Mouse (Mus musculus) heart, embryonic 13.5 days (tissue): ENCODE results near the gene Txlnb. TPM values are rescaled to one million over a fixed set of nuclear protein-coding genes. Genes with fewer than 3 reads are reported as not detected.

Experiments used
- ATAC-seq: fragments of 200-750 bp; cut with Nextera tagmentation; 2 replicates; pipeline ENCODE4 v1.8.0; 2017; ENCODE audit warnings: moderate TSS enrichment; ENCODE audit not compliant: insufficient number of reproducible peaks, low FRiP score, low TSS enrichment; ENCODE audit errors: extremely low read depth
- H3K27ac ChIP-seq: fragments of 300-500 bp; sonication (generic); replicated peaks from 2 replicates; pipeline ENCODE4 v1.5.1; 2015; ENCODE audit warnings: moderate library complexity, mild to moderate bottlenecking, inconsistent platforms
- H3K27me3 ChIP-seq: fragments of 300-500 bp; sonication (generic); replicated peaks from 2 replicates; pipeline ENCODE4 v1.6.1; 2015; ENCODE audit warnings: mild to moderate bottlenecking, inconsistent platforms
- H3K36me3 ChIP-seq: fragments of 300-500 bp; sonication (generic); 2 replicates; pipeline ENCODE4 v1.6.1; 2015; ENCODE audit warnings: mild to moderate bottlenecking, inconsistent platforms
- H3K4me1 ChIP-seq: fragments of 300-500 bp; sonication (generic); 2 replicates; pipeline ENCODE4 v1.6.1; 2015; ENCODE audit warnings: inconsistent platforms
- H3K4me2 ChIP-seq: fragments of 300-500 bp; sonication (generic); 2 replicates; pipeline ENCODE4 v1.6.1; 2015; ENCODE audit warnings: inconsistent platforms, mild to moderate bottlenecking, moderate library complexity
- H3K4me3 ChIP-seq: fragments of 300-500 bp; sonication (generic); 2 replicates; pipeline ENCODE4 v1.5.1; 2015; ENCODE audit warnings: moderate library complexity, mild to moderate bottlenecking, inconsistent platforms
- H3K9ac ChIP-seq: fragments of 300-500 bp; sonication (generic); 2 replicates; pipeline ENCODE4 v1.6.1; 2015; ENCODE audit warnings: inconsistent platforms, mild to moderate bottlenecking, moderate library complexity
- H3K9me3 ChIP-seq: fragments of 300-500 bp; sonication (generic); 2 replicates; pipeline ENCODE4 v1.6.1; 2016; ENCODE audit warnings: inconsistent platforms
- WGBS: fragments of 180-500 bp; shearing (Covaris S2); methylation state at CpG from one replicate; pipeline ENCODE4 v1.1.7; 2015; ENCODE audit warnings: mixed read lengths; 5-methylcytosine and 5-hydroxymethylcytosine counted together
- polyA plus RNA-seq: library from polyadenylated mRNA; unstranded; fragments of >200 nt; fragmentation: Nextera tagmentation; extraction: Ambion mirVana; gene quantifications from 2 replicates; pipeline ENCODE4 v1.2.1, GENCODE M21; 2015

Txlnb gene
- polyA plus RNA-seq, 1 experiment from 2014 or later = 32.5 TPM

DNA sequence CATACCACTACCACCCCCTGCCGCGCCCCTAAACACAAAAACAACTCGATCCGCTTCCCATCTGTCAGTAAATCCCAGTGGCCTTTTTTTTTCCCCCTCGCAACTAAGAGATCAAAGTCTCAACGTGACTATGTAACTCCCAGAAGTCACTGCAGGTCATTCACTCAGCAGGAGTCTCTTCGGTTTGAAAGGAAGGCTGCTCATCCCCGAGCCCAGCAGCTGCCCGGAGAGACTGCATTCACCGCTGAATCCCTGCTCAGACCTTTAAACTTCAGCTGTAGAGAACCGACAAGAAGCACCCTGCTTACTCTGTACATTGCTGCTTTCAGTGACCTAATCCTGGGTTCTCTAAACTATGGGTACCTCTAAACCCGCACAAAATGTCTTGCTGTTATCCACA lies 31.4 kb downstream of the Txlnb start:
- Histone ChIP-seq H3K9me3 (no peaks in the 10 kb centered on the region), H3K27ac (no peak overlapping the region), H3K4me3 (no peak overlapping the region), H3K4me1 (no peaks in the 10 kb centered on the region), H3K4me2 (peak overlapping the region; percentile 22), H3K27me3 (no peaks in the 10 kb centered on the region), H3K36me3 (peaks cover 69% of the 10 kb centered on the region), H3K9ac (no peak overlapping the region)
- WGBS = 18% methylated on average over 12 of the region's 12 CpGs
- ATAC-seq = no peak

DNA sequence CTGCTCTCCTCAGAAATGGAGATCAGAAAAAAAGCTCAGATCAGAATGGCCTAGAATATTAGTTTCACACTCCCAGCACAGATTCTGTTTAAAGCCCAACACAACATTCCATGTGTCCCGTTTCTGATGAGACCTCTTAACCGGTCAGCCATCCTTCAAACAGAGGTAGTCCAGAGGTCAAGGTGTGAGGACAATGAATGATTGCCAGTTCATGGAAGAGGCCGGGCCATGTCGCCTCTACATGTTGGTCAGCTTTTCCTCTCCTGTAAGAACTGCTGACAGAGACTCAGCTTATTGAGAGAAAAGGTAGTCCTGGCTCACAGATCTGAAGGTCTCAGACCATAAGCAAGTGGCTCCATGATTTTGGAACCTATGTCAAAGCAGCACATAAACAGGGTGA lies 33.2 kb downstream of the Txlnb start:
- no peak overlapping the region for H3K4me2 ChIP-seq
- 79% methylated on average over 4 of the region's 4 CpGs for WGBS
- H3K4me1 ChIP-seq = no peaks in the 10 kb centered on the region
- ATAC-seq = no peak
- H3K27me3 ChIP-seq = no peaks in the 10 kb centered on the region
- H3K9ac ChIP-seq = no peak overlapping the region
- peaks cover 72% of the 10 kb centered on the region for H3K36me3 ChIP-seq
- no peak overlapping the region for H3K4me3 ChIP-seq
- H3K9me3 ChIP-seq = no peaks in the 10 kb centered on the region
- no peak overlapping the region for H3K27ac ChIP-seq

DNA sequence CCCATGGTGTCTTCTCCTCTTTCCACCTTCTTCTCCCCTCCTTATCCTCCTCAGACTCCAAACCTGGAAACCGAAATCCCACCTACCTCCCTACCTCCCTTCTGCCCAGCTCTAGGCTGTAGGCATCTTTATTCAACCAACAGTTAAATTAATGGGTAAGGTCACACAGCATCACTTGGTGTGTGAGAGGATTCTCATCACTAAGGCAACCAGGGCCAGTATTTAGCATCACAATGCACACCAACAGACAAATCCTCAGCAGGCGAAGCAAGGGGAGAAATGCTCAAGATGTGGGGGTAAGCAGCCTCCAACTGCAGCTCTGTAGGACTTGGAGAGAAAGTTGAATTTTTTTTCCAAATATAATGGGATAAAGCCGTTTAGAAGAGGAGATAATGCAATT lies 35.0 kb downstream of the Txlnb start:
- no peak overlapping the region for H3K4me2 ChIP-seq
- peaks cover 76% of the 10 kb centered on the region for H3K36me3 ChIP-seq
- no peak overlapping the region for H3K27ac ChIP-seq
- H3K9me3 ChIP-seq = no peaks in the 10 kb centered on the region
- no peak for ATAC-seq
- 57% methylated on average over 3 of the region's 3 CpGs for WGBS
- H3K9ac ChIP-seq = no peak overlapping the region
- no peak overlapping the region for H3K4me3 ChIP-seq
- H3K27me3 ChIP-seq = no peaks in the 10 kb centered on the region
- no peaks in the 10 kb centered on the region for H3K4me1 ChIP-seq

DNA sequence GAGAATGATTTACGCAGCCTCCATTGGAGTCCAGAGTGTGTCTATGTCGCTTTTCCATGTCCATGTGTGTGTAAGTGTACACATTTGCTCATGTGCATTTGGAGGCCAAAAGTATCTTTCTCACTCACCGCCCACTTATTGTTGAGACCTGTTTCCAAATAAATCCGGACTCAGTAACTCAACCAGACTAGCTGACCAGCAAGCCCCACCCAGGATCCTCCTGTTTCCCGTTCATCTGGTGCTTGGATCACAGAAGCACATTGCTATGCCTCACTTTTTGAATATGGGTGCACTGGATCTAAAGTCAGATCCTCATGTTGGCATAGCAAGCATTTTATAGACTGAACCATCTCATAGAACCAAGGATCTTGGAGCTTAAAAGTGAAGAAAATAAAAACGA lies 39.0 kb downstream of the Txlnb start:
- Histone ChIP-seq H3K4me3 (no peak overlapping the region), H3K4me2 (no peak overlapping the region), H3K9me3 (no peaks in the 10 kb centered on the region), H3K9ac (no peak overlapping the region), H3K27me3 (no peaks in the 10 kb centered on the region), H3K36me3 (peaks cover 65% of the 10 kb centered on the region), H3K27ac (no peak overlapping the region), H3K4me1 (no peaks in the 10 kb centered on the region)
- WGBS = 76% methylated on average over 6 of the region's 6 CpGs
- no peak for ATAC-seq

DNA sequence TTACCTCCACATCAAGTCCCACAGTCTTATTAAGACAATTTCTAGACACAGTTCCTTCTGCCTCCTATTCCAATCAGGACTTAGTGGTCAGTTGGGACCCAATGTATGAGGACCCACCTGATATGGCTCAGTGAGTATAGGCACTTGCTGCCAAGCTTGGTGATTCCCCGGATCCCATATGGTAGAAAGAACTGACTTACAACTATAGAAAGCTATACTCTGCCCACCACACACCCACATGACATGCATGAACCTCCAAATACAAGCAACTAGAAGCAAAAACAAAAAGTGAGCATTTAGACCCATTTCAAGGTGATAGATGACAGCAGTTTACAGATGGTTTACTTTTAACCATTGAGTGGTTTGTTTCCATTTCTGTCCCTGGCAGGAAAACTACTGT lies 40.2 kb downstream of the Txlnb start:
- Histone ChIP-seq H3K27ac (no peak overlapping the region), H3K4me2 (no peak overlapping the region), H3K9me3 (no peaks in the 10 kb centered on the region), H3K9ac (no peak overlapping the region), H3K36me3 (peaks cover 62% of the 10 kb centered on the region), H3K27me3 (no peaks in the 10 kb centered on the region), H3K4me3 (no peak overlapping the region), H3K4me1 (no peaks in the 10 kb centered on the region)
- no peak for ATAC-seq
- WGBS = 86% methylated on average over 1 of the region's 1 CpGs

DNA sequence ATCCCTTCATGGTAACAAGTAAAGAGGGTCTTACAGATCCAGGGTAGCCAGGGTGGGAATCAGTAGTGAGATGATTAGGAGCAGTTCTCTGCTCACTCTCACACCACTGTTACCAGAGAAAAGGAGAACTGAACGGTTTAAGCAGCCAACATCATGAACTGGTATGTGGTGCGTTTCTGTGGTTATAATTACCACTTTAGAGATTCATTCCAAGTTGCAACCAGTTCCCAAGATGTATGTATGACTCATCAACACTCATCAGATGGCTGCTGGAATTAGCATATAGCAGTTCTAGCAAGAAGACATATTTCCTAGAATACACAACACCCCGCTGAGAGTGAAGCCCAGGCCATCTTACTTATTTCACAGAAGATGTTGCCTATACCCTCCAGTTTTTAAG lies 46.0 kb downstream of the Txlnb start:
- ATAC-seq = no peak
- no peak overlapping the region for H3K9ac ChIP-seq
- no peaks in the 10 kb centered on the region for H3K27me3 ChIP-seq
- H3K9me3 ChIP-seq = peaks cover 1% of the 10 kb centered on the region
- no peak overlapping the region for H3K4me3 ChIP-seq
- peaks cover 50% of the 10 kb centered on the region for H3K36me3 ChIP-seq
- no peaks in the 10 kb centered on the region for H3K4me1 ChIP-seq
- WGBS = 76% methylated on average over 3 of the region's 3 CpGs
- no peak overlapping the region for H3K4me2 ChIP-seq
- H3K27ac ChIP-seq = no peak overlapping the region

DNA sequence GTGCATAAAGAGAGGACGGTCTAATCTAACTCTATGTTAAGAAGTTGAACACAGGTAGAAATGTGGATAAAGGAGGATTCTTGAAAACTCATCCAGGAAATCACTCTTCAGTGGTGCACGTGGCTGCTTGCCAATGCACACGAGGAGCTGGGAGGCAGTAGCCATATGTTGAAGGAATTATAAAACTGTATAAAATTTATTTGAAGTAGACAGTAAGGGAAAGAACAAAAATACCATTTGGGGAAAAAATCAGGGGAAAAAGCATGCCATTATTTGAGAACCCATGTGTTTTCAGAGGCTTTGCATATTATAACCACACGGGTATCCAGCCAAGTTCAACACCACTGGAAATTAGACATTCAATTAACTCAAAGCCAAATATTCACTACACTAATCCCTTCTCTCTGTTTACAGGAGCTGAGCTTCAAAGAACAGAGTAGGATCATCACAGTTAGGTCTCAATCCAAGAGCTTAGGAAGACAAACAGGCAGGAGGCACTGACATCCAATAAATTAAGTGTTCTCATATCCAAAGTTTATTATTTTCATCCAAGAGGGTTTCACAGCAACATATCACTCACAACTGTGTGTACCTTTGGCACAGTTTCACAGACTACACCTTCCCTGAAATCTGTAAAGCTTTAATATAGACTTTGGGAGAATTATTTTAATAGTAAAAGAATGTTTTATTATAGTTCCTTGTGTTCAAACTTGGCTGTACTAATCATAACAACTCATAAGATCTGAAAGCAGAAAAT lies 48.9 kb downstream of the Txlnb start:
- H3K36me3 ChIP-seq = peaks cover 43% of the 10 kb centered on the region
- H3K4me1 ChIP-seq = peaks cover under 1% of the 10 kb centered on the region
- no peak overlapping the region for H3K4me2 ChIP-seq
- 63% methylated on average over 4 of the region's 4 CpGs for whole genome bisulfite sequencing
- H3K27me3 ChIP-seq = no peaks in the 10 kb centered on the region
- H3K9me3 ChIP-seq = peaks cover 7% of the 10 kb centered on the region
- H3K4me3 ChIP-seq = no peak overlapping the region
- no peak overlapping the region for H3K27ac ChIP-seq
- no peak for ATAC-seq
- no peak overlapping the region for H3K9ac ChIP-seq

DNA sequence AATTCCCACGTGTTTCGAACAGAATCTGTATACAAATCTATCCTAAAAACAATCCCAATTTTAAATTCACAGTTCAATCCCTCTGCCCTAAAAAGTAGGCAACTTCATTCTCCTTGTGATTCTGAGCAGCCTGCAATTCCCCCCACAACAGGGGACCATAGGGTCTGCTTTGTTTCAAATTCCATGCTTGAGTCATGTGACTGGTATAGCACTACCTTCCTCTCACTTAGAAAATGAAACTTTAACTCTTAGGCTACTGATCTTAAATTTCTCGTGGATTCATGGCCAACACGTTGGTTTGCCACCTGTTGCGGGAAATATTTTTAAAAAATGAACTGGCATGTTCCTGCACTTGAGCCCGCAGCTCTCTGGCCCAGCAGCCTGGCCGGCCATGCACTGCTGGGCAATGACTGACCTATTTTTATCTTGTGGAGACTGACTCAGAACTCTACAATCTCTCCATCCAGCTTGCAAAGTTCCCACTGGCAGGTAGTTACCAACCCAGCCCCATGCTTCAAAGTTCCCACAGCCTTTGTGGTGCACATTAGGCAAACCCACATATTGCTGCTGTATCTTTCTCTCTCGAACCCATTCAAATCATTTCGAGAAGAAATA lies 61.7 kb downstream of the Txlnb start:
- ATAC-seq = no peak
- Histone ChIP-seq H3K9me3 (no peaks in the 10 kb centered on the region), H3K4me3 (no peak overlapping the region), H3K36me3 (no peaks in the 10 kb centered on the region), H3K9ac (no peak overlapping the region), H3K27ac (no peak overlapping the region), H3K27me3 (no peaks in the 10 kb centered on the region), H3K4me2 (no peak overlapping the region), H3K4me1 (no peaks in the 10 kb centered on the region)
- WGBS = 64% methylated on average over 9 of the region's 9 CpGs

DNA sequence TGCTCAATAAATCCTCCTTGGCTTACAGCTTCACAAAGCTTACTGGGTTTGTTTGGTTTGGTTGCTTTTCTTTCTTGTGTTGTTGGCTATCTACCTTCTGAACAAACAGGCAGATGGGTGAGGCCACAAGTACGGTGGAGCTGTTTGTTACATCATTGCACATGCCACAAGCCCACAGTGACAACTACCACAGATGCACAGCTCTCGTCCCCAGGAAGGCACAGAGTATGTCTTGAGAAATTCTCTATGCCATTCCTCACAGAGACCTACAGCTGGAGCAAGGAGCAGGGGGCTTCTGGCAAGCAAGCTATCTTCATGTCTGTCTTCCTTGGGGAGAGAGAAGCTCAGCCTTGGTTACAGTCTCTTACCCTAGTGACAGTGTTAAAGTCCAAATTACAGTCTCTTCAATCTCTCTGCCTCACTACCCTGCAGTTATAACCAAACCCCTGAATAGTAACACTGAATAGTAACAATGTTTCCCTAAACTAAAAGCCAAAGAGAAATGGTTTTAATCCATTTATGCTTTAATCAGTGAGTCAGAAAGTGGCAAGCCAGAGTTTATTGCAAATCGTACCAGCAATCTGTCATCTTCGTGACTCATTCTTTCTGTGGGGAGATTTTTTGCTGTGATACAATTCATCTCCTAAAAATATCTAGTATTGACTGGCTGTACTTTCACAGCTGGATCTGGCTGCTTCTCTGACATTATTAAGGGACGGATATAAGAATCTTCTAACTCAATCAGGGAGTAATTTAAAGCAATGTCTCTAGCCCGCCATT lies 64.9 kb downstream of the Txlnb start:
- Histone ChIP-seq H3K36me3 (no peaks in the 10 kb centered on the region), H3K27ac (no peak overlapping the region), H3K4me2 (no peak overlapping the region), H3K4me1 (no peaks in the 10 kb centered on the region), H3K9ac (no peak overlapping the region), H3K4me3 (no peak overlapping the region), H3K9me3 (no peaks in the 10 kb centered on the region), H3K27me3 (no peaks in the 10 kb centered on the region)
- no peak for ATAC-seq
- 68% methylated on average over 6 of the region's 6 CpGs for WGBS

DNA sequence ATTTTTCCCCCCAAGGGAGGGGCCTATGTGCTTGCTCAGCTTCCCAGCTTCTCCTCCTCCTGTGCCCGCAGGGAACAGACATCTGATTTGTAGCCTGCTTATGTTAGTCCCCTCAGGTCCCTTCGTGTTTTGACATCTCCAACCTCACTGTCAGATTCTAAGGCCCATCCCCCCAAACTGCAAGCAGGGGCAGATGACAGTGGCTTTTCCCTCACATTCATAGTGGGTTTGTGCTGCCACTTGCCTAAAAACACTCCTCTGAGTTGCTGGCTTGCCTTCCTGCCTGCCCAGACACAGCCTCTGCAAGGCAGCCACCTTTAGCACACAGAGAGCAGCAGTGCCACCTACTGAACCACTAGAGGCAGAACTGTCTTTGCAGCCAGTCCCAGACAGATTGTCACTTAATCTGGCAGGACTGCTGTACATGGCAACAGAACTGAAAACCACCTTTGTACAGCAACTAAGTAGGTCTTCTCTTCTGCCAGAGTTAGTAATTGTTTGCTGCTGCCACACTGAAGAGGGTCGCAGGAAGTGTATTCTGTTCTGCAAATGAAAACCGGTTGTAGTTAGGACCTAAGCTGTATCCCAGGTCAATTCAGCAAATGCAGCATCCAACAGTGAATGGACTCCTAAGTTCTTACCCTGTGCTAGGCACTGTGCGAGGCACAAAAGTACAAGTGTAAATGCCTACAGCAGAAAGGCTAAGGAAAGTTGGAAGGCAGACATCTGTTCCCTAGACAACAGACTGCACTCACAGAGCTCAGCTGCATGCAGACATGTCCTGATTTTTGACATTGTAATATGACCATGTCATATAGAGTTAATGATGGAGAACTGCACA lies 74.0 kb downstream of the Txlnb start:
- H3K4me3 ChIP-seq = no peak overlapping the region
- no peak overlapping the region for H3K4me2 ChIP-seq
- no peaks in the 10 kb centered on the region for H3K27me3 ChIP-seq
- no peaks in the 10 kb centered on the region for H3K4me1 ChIP-seq
- no peak for ATAC-seq
- H3K9me3 ChIP-seq = no peaks in the 10 kb centered on the region
- H3K36me3 ChIP-seq = no peaks in the 10 kb centered on the region
- no peak overlapping the region for H3K9ac ChIP-seq
- no peak overlapping the region for H3K27ac ChIP-seq
- WGBS = 27% methylated on average over 5 of the region's 5 CpGs
